8 mouse cellular contexts compared by ENCODE assay signal in the genomic region with DNA sequence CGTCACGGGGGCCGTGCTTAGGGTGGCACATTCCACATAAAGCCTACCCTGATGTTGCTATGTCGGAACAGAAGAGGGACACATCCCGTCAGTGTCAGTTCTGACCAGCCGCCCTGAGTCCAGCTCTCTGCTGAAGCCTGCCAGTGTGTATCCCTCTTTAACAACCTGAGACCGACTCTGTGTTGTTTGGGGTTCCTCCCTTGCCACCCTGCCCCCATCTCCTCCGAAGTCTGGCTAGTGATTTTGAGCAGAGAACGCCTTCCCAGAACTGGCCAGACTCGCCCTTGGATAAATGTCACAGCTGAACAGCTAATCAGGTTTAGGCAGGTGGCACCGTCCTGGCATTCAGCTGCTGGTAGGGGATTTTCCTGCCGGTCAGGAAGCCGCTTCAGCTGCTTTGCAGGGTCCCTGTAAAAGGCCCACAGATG. TPM values are rescaled to one million over a fixed set of nuclear protein-coding genes. Genes with fewer than 3 reads are reported as not detected.
DNase-seq lines count a peak whose midpoint lies in the region; ATAC-seq lines count a peak whose summit lies in the region.

No protein-coding gene starts in this region.

- WGBS in lung, embryonic 16.5 days = 10% methylated on average over 13 of the region's 13 CpGs
- WGBS in heart, embryonic 14.5 days = 4% methylated on average over 13 of the region's 13 CpGs
- WGBS in limb, embryonic 13.5 days = 12% methylated on average over 13 of the region's 13 CpGs
- 17% methylated on average over 13 of the region's 13 CpGs for WGBS in neural tube, embryonic 14.5 days

- H3K4me3 ChIP-seq in lung, embryonic 16.5 days (ENCODE audit: low read length) = peak overlapping the region; percentile 79
- peak overlapping the region; percentile 69 to 91 for H3K4me3 ChIP-seq in heart, embryonic 14.5 days (ENCODE audit: control insufficient read depth in 1 of 2, insufficient read depth in 1 of 2, low read depth in 1 of 2, low read length in 2 of 2)
- H3K4me3 ChIP-seq in limb, embryonic 13.5 days = peak overlapping the region; percentile 84
- peak overlapping the region; percentile 71 for H3K4me3 ChIP-seq in neural tube, embryonic 14.5 days (ENCODE audit: low read depth, low read length)

- no peaks in the 10 kb centered on the region for H3K9me3 ChIP-seq in lung, embryonic 16.5 days (ENCODE audit: control insufficient read depth, low read length)
- H3K9me3 ChIP-seq in heart, embryonic 14.5 days (ENCODE audit: control insufficient read depth, low read length) = no peaks in the 10 kb centered on the region
- H3K9me3 ChIP-seq in limb, embryonic 13.5 days = no peaks in the 10 kb centered on the region
- no peaks in the 10 kb centered on the region for H3K9me3 ChIP-seq in neural tube, embryonic 14.5 days (ENCODE audit: control insufficient read depth, low read length)

- H3K9ac ChIP-seq in lung, embryonic 16.5 days (ENCODE audit: low read length) = peak overlapping the region; percentile 77
- H3K9ac ChIP-seq in heart, embryonic 14.5 days (ENCODE audit: low read length) = peak overlapping the region; percentile 91
- H3K9ac ChIP-seq in limb, embryonic 13.5 days = peak overlapping the region; percentile 83
- no peak overlapping the region for H3K9ac ChIP-seq in neural tube, embryonic 14.5 days (replicated peaks; ENCODE audit: low read depth, low read length)

- H3K36me3 ChIP-seq in lung, embryonic 16.5 days (ENCODE audit: control insufficient read depth, insufficient read depth, low read length) = peaks cover 19% of the 10 kb centered on the region
- H3K36me3 ChIP-seq in heart, embryonic 14.5 days (ENCODE audit: control insufficient read depth, insufficient read depth, low read length) = peaks cover 38% of the 10 kb centered on the region
- peaks cover 36% of the 10 kb centered on the region for H3K36me3 ChIP-seq in limb, embryonic 13.5 days
- H3K36me3 ChIP-seq in neural tube, embryonic 14.5 days (ENCODE audit: control insufficient read depth, insufficient read depth, low read length) = 0 out of 2 replicates have a peak, but pooled peaks cover 3% of the 10 kb centered on the region

- ATAC-seq in lung, embryonic 16.5 days (ENCODE audit: low read depth) = no peak
- ATAC-seq in heart, embryonic 14.5 days (ENCODE audit: insufficient number of reproducible peaks, insufficient read depth, low FRiP score, low read depth) = 0 out of 2 replicates have a peak, but pooled peaks have one; percentile 7
- ATAC-seq in limb, embryonic 13.5 days (ENCODE audit: low FRiP score, low read depth) = no peak
- ATAC-seq in neural tube, embryonic 14.5 days (ENCODE audit: low read depth) = no peak

- H3K27ac ChIP-seq in lung, embryonic 16.5 days (ENCODE audit: low read length) = peak overlapping the region; percentile 96
- H3K27ac ChIP-seq in heart, embryonic 14.5 days (replicated peaks in 1 of 2; ENCODE audit: control insufficient read depth in 1 of 2, insufficient read depth in 1 of 2, low read depth in 2 of 2, low read length in 2 of 2) = peak overlapping the region; percentile 96
- no peak overlapping the region; the same call in 1 of the 2 replicates for H3K27ac ChIP-seq in limb, embryonic 13.5 days
- H3K27ac ChIP-seq in neural tube, embryonic 14.5 days (ENCODE audit: low read depth, low read length) = no peak overlapping the region

- H3K27me3 ChIP-seq in lung, embryonic 16.5 days (ENCODE audit: control insufficient read depth, insufficient read depth, low read depth, low read length) = no peaks in the 10 kb centered on the region
- H3K27me3 ChIP-seq in heart, embryonic 14.5 days (ENCODE audit: control insufficient read depth, insufficient read depth, low read length) = no peaks in the 10 kb centered on the region
- H3K27me3 ChIP-seq in limb, embryonic 13.5 days = peaks cover 4% of the 10 kb centered on the region
- peaks cover 20% of the 10 kb centered on the region for H3K27me3 ChIP-seq in neural tube, embryonic 14.5 days (ENCODE audit: control insufficient read depth, insufficient read depth, low read length)

- peaks cover 36% of the 10 kb centered on the region for H3K4me1 ChIP-seq in lung, embryonic 16.5 days (replicated peaks; ENCODE audit: control insufficient read depth, insufficient read depth, low read length)
- H3K4me1 ChIP-seq in heart, embryonic 14.5 days (ENCODE audit: control insufficient read depth in 2 of 2, insufficient read depth in 2 of 2, low read length in 2 of 2) = peaks cover 37 to 57% of the 10 kb centered on the region in 2 experiments
- peaks cover 39% of the 10 kb centered on the region for H3K4me1 ChIP-seq in limb, embryonic 13.5 days
- peaks cover 17% of the 10 kb centered on the region for H3K4me1 ChIP-seq in neural tube, embryonic 14.5 days (ENCODE audit: control insufficient read depth, insufficient read depth, low read length)

- peak overlapping the region; percentile 95 for H3K4me2 ChIP-seq in lung, embryonic 16.5 days (ENCODE audit: low read depth, low read length)
- peak overlapping the region; percentile 78 for H3K4me2 ChIP-seq in heart, embryonic 14.5 days (ENCODE audit: low read length)
- H3K4me2 ChIP-seq in limb, embryonic 13.5 days (replicated peaks) = peak overlapping the region; percentile 99
- peak overlapping the region; percentile 100 for H3K4me2 ChIP-seq in neural tube, embryonic 14.5 days (ENCODE audit: low read depth, low read length)

- DNase-seq in lung, postnatal 4 days = no peak
- DNase-seq in cerebellum, postnatal 25 days = peak; percentile 57 to 59
- no peak for DNase-seq in frontal cortex, postnatal 10 days (ENCODE audit: low spot score in 2 of 2)
- DNase-seq in ovary, postnatal 10 days (ENCODE audit: low spot score) = no peak

RNA-seq across cellular contexts. Expression of gene Klhl21, which starts 2.1 kb away (rescaled TPM):
- 10.9 and 12.3 TPM in 2 replicates for polyA plus RNA-seq in lung, embryonic 16.5 days (2015; fragmentation: Nextera tagmentation; extraction: Ambion mirVana)
- polyA plus RNA-seq in heart, embryonic 14.5 days (2014; fragmentation: Nextera tagmentation; extraction: Ambion mirVana) = 17.8 and 19.3 TPM in 2 replicates
- 14.3 and 14.7 TPM in 2 replicates for polyA plus RNA-seq in limb, embryonic 13.5 days (2015; fragmentation: Nextera tagmentation; extraction: Ambion mirVana)
- polyA plus RNA-seq in neural tube, embryonic 14.5 days (2014; fragmentation: Nextera tagmentation; extraction: Ambion mirVana) = 2.1 and 3.0 TPM in 2 replicates

RNA-seq across cellular contexts. Expression of gene Phf13, which starts 14.7 kb away (rescaled TPM):
- 25.1 and 26.8 TPM in 2 replicates for polyA plus RNA-seq in lung, embryonic 16.5 days (2015; fragmentation: Nextera tagmentation; extraction: Ambion mirVana)
- 14.6 and 14.8 TPM in 2 replicates for polyA plus RNA-seq in heart, embryonic 14.5 days (2014; fragmentation: Nextera tagmentation; extraction: Ambion mirVana)
- 39.2 and 40.8 TPM in 2 replicates for polyA plus RNA-seq in limb, embryonic 13.5 days (2015; fragmentation: Nextera tagmentation; extraction: Ambion mirVana)
- polyA plus RNA-seq in neural tube, embryonic 14.5 days (2014; fragmentation: Nextera tagmentation; extraction: Ambion mirVana) = 15.1 and 22.1 TPM in 2 replicates

RNA-seq across cellular contexts. Expression of gene Zbtb48, which starts 16.8 kb away (rescaled TPM):
- 17.5 and 20.6 TPM in 2 replicates for polyA plus RNA-seq in lung, embryonic 16.5 days (2015; fragmentation: Nextera tagmentation; extraction: Ambion mirVana)
- polyA plus RNA-seq in heart, embryonic 14.5 days (2014; fragmentation: Nextera tagmentation; extraction: Ambion mirVana) = 11.5 and 15.8 TPM in 2 replicates
- polyA plus RNA-seq in limb, embryonic 13.5 days (2015; fragmentation: Nextera tagmentation; extraction: Ambion mirVana) = 20.7 and 21.4 TPM in 2 replicates
- 16.2 and 20.7 TPM in 2 replicates for polyA plus RNA-seq in neural tube, embryonic 14.5 days (2014; fragmentation: Nextera tagmentation; extraction: Ambion mirVana)

RNA-seq across cellular contexts. Expression of gene Thap3, which starts 21.9 kb away (rescaled TPM):
- 37.5 and 43.9 TPM in 2 replicates for polyA plus RNA-seq in lung, embryonic 16.5 days (2015; fragmentation: Nextera tagmentation; extraction: Ambion mirVana)
- 24.0 and 26.5 TPM in 2 replicates for polyA plus RNA-seq in heart, embryonic 14.5 days (2014; fragmentation: Nextera tagmentation; extraction: Ambion mirVana)
- polyA plus RNA-seq in limb, embryonic 13.5 days (2015; fragmentation: Nextera tagmentation; extraction: Ambion mirVana) = 51.0 and 56.4 TPM in 2 replicates
- polyA plus RNA-seq in neural tube, embryonic 14.5 days (2014; fragmentation: Nextera tagmentation; extraction: Ambion mirVana) = 20.1 and 30.3 TPM in 2 replicates

RNA-seq across cellular contexts. Expression of gene Tas1r1, which starts 27.6 kb away (rescaled TPM):
- polyA plus RNA-seq in lung, embryonic 16.5 days (2015; fragmentation: Nextera tagmentation; extraction: Ambion mirVana) = 0.59 and 0.74 TPM in 2 replicates
- 0.09 and 0.20 TPM in 2 replicates for polyA plus RNA-seq in heart, embryonic 14.5 days (2014; fragmentation: Nextera tagmentation; extraction: Ambion mirVana)
- polyA plus RNA-seq in limb, embryonic 13.5 days (2015; fragmentation: Nextera tagmentation; extraction: Ambion mirVana) = 1.3 TPM in 2 replicates
- polyA plus RNA-seq in neural tube, embryonic 14.5 days (2014; fragmentation: Nextera tagmentation; extraction: Ambion mirVana) = 1.4 and 2.1 TPM in 2 replicates

Comparison
In these comparisons a context has a peak if more than half of its experiments do, and no peak if none do; other contexts are left out.
1. H3K27ac ChIP-seq: peak in lung, embryonic 16.5 days (single experiment) and heart, embryonic 14.5 days (2 of 2); none in limb, embryonic 13.5 days (single experiment) and neural tube, embryonic 14.5 days (single experiment).
2. DNase-seq: peak in cerebellum, postnatal 25 days (2 of 2); none in lung, postnatal 4 days (0 of 2), frontal cortex, postnatal 10 days (0 of 2) and ovary, postnatal 10 days (single experiment).
3. Peak in every context shown above with its lines, with median percentiles within 50 percentile points of each other: H3K4me2 ChIP-seq and H3K4me3 ChIP-seq.